Mouse (Mus musculus): ENCODE data around the gene Shq1.

GRCm38 (mm10) chr6:100527972-100528371 is 143.0 kb downstream of the Shq1 start:
- no peak for TF ChIP-seq POLR2A (IDR thresholded peaks at IDR 0.05; ENCODE audit: low read depth, low read length)
- peak; percentile 71 for TF ChIP-seq CTCF (conservative IDR thresholded peaks at IDR 0.05; ENCODE audit: insufficient read depth, insufficient read length, low read depth, low read length)

All from kidney, adult 2 months (tissue).